Mouse (Mus musculus) brain, adult 2 months (tissue): Measurements from ENCODE around the gene Ap1m1.

Experiments used
- DNase-seq: peaks from one replicate; pipeline ENCODE4 v3.0.0; 2011; ENCODE audit warnings: low read depth, low spot score

The Ap1m1 gene

DNA sequence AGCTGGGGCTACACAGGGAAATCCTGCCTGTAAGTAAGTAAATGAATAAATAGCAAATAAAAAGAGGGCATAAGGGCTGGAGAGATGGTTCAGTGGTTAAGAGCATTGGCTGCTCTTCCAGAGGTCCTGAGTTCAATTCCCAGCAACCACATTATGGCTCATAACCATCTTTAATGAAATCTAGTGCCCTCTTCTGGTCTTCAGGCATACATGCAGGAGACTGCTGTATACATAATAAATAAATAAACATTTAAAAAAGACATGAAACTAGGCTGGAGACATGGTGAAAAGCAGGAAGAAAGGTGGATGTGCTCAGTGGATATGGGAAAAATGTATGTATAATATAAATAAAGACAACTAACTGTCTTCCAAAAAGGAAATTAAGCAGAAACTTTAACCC, 53.5 kb downstream of the Ap1m1 start:
- no peak for DNase-seq

DNA sequence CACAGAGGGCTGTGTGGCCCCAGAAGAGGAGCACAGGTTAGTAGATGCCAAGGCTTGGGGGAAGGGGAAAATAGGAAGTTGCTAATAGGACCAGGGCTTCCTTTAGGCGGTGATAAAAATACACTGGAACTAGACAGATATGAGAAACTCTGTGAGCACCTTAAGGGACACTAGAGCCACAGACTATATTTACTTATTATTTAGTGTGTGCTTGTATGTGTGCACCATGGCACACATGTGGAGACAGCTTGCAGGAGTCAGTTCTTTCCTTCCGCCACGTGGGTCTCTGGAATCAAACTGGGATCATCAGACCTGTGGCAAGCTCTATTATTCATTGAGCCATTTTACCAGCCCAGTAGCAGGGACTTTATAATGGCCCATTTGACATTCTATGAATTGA, 55.3 kb downstream of the Ap1m1 start:
- no peak for DNase-seq

DNA sequence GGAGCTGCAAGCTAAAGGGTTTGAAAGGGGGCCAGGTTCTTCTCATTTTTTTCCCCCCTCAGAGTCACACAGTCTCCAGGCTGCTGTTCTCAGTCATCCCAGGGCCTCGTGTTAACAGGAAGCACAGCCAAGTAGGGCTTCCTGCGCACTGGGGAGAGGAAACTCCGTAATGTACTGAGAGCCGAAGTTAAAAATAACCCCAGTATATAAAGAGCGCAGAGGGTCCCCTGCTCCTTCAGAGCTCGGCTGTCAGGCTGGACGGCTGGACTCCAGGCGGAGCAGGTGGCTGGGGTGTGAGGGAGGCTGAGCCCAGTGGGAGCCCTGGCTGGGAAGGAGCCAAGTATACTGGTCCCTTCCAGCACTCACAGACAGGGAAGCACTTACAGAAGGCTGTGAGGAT, 55.9 kb downstream of the Ap1m1 start:
- peak; percentile 92 for DNase-seq

DNA sequence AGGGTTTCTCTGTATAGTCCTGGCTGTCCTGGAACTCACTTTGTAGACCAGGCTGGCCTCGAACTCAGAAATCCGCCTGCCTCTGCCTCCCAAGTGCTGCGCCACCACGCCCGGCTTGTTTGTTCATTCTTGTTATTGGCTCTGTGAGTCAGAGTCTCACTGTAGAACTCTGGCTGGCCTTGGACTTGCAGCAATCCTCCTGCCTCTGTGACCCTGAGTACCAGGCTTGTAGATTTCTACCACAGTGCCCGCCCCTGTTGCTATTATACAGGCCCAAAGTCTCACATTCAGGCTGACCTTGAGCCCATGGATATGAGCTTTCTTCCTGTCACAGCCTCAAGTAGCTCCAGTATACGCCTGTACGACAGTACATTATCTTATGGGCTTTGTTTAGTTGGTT, 56.7 kb downstream of the Ap1m1 start:
- no peak for DNase-seq

DNA sequence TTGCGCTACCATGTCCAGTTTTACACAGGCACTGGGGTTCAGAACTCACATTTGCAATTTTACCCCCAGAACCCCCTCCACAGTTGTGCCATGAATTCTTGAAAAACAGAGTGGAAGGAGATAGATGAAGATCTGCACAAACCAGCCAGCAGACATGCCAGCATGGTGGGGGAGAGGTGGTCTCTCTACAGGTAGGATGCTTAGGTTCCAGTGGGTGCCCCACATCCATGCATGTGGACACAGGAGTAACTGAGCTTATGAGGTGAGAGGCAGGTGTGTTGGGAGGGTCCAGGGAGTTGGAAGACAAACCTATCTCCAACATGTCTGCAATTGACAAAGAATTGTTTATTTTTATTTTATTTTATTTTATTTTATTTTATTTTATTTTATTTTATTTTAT, 59.1 kb downstream of the Ap1m1 start:
- DNase-seq = no peak

DNA sequence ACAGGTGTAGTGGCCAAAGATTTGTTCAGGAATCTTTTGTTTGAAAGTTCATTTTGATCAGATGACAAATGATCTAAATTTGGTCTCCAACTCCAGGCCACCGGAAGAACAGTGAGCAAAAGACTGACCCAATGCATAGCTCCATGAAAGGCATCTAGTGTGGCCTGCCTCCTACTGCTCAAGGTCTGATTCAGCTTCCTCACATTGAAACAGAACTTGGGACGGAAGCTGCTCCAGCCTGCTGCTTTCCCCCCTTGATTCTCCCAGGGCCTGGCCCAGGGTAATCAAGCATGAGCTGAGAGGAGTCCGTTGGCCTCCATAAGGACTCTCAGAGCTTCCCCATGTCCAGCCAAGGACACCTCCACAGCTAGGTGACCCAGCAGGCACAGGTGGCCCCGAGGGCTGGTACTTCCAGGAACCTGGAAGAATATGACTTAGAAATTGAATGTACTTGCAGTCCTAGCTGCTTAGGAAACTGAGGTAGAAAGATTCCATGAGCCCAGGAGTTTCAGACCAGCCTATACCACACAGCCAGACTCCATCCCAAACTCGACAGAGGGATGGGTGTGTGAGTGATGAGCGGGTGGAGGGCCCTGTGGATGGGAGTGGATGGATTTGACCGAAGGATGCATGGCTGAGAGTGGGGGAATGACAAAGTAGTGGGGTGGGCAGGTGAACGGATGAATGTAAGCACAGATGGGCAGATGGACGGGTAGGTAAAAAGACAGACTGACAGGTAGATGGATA, 61.0 kb downstream of the Ap1m1 start:
- no peak for DNase-seq

DNA sequence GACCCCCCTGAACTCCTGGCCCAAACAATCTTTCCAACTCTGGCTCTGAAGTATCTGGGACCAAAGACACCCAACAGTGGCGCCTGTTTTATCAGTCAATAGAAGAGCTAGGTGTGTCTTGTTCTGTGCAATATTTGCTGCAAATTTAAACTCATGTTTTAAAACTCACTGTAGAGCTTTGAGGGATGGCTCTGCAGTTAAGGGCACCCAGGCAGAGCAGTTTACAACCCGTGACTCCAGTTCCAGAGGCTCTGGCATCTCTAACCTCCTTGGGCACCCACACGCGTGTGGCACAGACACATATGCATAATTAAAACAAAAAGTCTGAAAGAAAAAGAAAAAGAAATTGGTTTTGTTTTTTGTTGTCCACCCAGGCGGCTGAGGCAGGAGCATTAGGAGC, 61.7 kb downstream of the Ap1m1 start:
- no peak for DNase-seq

DNA sequence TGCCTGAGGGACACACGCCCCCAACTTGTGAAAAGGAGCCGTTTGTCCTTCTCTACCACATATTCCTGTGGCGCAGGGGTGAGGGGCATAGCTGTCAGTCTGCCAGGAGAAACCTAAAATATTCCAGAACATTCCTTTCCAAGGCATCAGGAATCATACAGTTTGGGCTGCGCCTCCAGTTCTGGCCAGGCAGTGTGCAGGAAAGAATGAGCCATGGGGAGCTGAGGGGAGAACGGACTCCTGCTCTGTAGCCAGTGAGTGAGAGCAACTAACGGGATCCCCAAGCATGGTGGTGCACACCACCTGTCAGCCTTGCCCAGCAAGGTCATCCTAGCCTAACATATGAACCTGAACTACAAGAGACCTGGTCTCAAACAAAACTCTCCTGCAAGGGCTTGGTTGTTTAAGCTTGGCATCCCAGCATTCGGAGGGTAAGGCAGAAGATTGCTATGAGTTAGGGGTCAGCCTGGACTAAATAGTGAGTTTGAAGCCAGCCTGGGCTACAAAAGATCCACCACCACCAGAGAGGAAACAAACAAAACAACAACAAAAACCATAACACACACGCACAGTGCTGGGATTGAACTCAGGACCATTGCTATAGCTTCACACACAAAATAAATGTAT, 63.3 kb downstream of the Ap1m1 start:
- DNase-seq = no peak

DNA sequence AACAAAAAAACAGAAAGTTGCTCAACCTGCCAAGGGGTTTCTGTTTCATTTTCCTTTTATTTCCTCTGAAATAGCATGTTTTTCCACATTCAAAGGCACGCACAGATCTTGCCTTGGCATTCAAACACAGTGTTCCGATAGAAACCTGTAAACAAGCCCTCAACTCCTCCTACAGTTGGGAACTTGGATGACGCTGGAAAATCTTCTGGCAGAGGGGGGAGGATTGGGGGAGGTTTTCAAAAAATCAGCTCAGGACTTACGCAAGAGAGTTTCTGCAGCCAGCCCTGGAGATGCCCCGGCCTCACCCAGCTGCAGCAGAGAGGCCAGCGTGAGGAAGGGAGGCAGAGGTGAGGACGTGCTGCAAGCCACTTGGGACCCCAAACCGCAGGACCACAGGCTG, 63.8 kb downstream of the Ap1m1 start:
- DNase-seq = peak; percentile 78

DNA sequence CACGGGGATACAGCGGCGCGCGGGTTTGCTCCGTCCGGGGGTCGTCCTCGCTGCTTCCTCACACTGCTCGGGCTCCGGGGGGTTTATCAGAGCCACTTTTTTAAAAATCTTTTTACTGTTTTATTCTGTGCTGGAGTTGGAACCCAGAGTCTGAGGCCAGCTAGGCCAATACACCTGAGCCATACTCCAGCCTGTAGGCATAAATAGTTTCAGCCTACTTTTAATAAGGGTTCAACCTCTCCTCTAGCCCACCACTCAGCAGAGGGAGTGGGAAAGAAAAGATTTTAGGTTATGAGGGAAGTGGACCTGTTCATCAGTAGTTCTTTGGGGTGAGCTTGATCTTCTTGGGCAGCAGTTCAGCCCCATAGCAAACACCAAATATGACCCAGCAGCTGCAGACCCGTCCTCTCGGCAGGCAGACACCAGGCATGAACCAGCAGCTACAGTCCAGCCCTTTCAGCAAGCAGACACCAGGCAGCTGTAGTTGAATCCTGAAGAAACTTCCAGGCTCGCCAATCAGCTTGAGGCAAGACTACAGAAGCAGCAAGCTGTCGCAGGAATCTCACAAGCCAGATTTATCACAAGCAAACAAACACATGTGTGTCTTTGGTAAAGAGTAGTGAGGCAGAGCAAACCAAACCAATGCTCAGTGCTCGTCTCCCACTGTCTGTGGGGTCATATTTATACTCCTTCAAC, 65.5 kb downstream of the Ap1m1 start, which contains the start of gene Gm10282:
Gene Gm10282, minus strand, starts transcription at position 51 of the 696 bp plus-strand sequence.
- no peak for DNase-seq

DNA sequence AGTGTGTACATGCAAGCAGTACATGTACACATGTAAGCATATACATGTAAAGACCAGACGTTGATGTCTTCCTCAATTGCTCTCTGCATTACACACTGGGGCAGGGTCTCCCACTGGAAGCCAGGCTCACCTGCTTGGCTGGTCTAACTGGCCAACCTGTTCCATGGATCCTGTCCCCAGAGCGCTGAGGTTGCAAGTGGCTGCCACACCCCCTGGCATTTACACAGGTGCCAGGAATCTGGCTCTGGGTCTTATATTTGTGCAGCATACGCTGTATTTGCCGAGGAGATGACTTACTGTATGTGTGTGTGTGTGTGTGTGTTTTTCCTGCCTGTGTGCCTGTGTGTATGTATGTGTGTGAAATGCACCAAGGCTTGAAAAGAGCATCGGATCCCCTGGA, 67.1 kb downstream of the Ap1m1 start:
- DNase-seq = no peak
